Mouse (Mus musculus) lung, embryonic 14.5 days (tissue): ENCODE results near the gene Zfp626. TPM values are rescaled to one million over a fixed set of nuclear protein-coding genes. Genes with fewer than 3 reads are reported as not detected.
A peak's percentile ranks its signal among the peaks of the same experiment; 100 is the strongest.
"Not testable (repeated sequence)": the region's sequence is repeated elsewhere in the genome, so short reads cannot be mapped to it uniquely, and the experiment has no call there.

Source experiments
- ATAC-seq: fragments of 200-750 bp; cut with Nextera tagmentation; 2 replicates; pipeline ENCODE4 v1.8.0; 2017; ENCODE audit warnings: mild to moderate bottlenecking, moderate TSS enrichment, moderate library complexity; ENCODE audit not compliant: insufficient read depth
- DNase-seq: peaks from one replicate; pipeline ENCODE4 v3.0.0-alpha.2; 2015
- H3K27ac ChIP-seq: fragments of 300-500 bp; sonication (generic); 2 replicates; pipeline ENCODE4 v1.5.1; 2014; ENCODE audit warnings: low read depth, mild to moderate bottlenecking, moderate library complexity
- H3K27me3 ChIP-seq: fragments of 300-500 bp; sonication (generic); 2 replicates; pipeline ENCODE4 v1.6.1; 2014; ENCODE audit warnings: low read length, control low read depth; ENCODE audit not compliant: insufficient read depth
- H3K36me3 ChIP-seq: fragments of 300-500 bp; sonication (generic); 2 replicates; pipeline ENCODE4 v1.6.1; 2014; ENCODE audit warnings: control low read depth; ENCODE audit not compliant: insufficient read depth
- H3K4me1 ChIP-seq: fragments of 300-500 bp; sonication (generic); 2 replicates; pipeline ENCODE4 v1.6.1; 2014; ENCODE audit warnings: antibody characterized with exemption, control low read depth; ENCODE audit not compliant: insufficient read depth
- H3K4me2 ChIP-seq: fragments of 300-500 bp; sonication (generic); 2 replicates; pipeline ENCODE4 v1.6.1; 2014; ENCODE audit warnings: mild to moderate bottlenecking
- H3K4me3 ChIP-seq: fragments of 300-500 bp; sonication (generic); 2 replicates; pipeline ENCODE4 v1.5.1; 2014; ENCODE audit warnings: low read depth, low read length
- H3K9ac ChIP-seq: fragments of 300-500 bp; sonication (generic); 2 replicates; pipeline ENCODE4 v1.6.1; 2014
- H3K9me3 ChIP-seq: fragments of 300-500 bp; sonication (generic); 2 replicates; pipeline ENCODE4 v1.6.1; 2016; ENCODE audit warnings: low read depth, low read length, control low read depth
- CTCF ChIP-seq: IDR thresholded peaks from 2 replicates; pipeline ENCODE4 v1.5.1; 2016; ENCODE audit warnings: antibody characterized with exemption, low read depth
- WGBS: fragments of 180-500 bp; shearing (Covaris S2); extraction: QIAGEN DNeasy Blood & Tissue Kit; methylation state at CpG from one replicate; pipeline ENCODE4 v1.1.7; 2014; 5-methylcytosine and 5-hydroxymethylcytosine counted together
- polyA plus RNA-seq: library from polyadenylated mRNA; unstranded; fragments of >200 nt; fragmentation: Nextera tagmentation; extraction: Ambion mirVana; gene quantifications from 2 replicates; pipeline ENCODE4 v1.2.1, GENCODE M21; 2014

The Zfp626 gene
- polyA plus RNA-seq = 1.9 and 2.1 TPM in 2 replicates

- H3K36me3 ChIP-seq = peaks cover 38% of the 10 kb centered on the region
- H3K27ac ChIP-seq, H3K4me1 ChIP-seq, H3K9me3 ChIP-seq, DNase-seq, ATAC-seq, H3K27me3 ChIP-seq, H3K4me2 ChIP-seq, H3K9ac ChIP-seq, H3K4me3 ChIP-seq: not testable (repeated sequence)
- 90% methylated on average over 3 of the region's 3 CpGs for WGBS
Measured at GRCm38 (mm10) chr7:27806896-27807295, at the start of gene Zfp626. TSS of gene Zfp626 (plus strand) at chr7:27807196.

DNA sequence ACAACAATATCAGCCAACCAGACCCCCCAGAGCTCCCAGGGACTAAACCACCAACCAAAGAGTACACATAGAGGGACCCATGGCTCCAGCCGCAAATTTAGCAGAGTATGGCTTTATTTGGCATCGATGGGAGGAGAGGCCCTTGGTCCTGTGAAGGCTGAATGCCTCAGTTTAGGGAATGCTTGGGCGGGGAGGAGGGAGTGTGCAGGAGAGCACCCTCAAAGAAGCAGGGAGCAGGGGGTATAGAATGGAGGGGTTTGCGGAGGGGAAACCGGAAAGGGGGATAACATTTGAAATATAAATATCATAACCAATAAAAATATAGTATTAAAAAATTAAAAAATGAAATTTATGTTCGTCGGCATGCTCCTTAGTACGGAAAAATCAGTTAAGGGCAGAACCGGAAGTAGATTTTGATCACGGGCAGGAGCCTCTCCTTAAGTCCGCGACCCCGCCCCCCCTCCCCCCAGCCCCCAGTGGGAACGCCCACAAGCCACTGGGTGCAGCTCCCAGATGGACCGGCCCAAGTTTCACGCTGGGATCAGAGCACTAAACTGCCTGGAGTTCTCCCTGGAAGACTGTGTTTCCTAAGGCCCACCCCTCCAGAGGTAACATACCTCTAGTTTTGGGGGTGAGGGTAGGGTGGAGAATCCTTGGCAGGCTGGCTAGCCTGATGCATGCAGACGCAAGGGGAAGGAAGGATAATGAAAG is 41.7 kb upstream of the Zfp626 start:
- 3% methylated on average over 17 of the region's 17 CpGs for WGBS
- Histone ChIP-seq H3K27me3 (no peaks in the 10 kb centered on the region), H3K4me2 (peak overlapping the region; percentile 63), H3K4me1 (no peaks in the 10 kb centered on the region), H3K4me3 (peak overlapping the region; percentile 35), H3K27ac (no peak overlapping the region), H3K9ac (peak overlapping the region; percentile 32), H3K36me3 (no peaks in the 10 kb centered on the region), H3K9me3 (no peaks in the 10 kb centered on the region)
- peak; percentile 62 for DNase-seq
- TF ChIP-seq CTCF = no peak
- peak; percentile 82 for ATAC-seq

- H3K36me3 ChIP-seq = no peaks in the 10 kb centered on the region
- no peaks in the 10 kb centered on the region for H3K4me1 ChIP-seq
- no peak overlapping the region for H3K9ac ChIP-seq
- no peak for DNase-seq
- ATAC-seq = no peak
- WGBS = 78% methylated on average over 5 of the region's 5 CpGs
- peaks cover 4% of the 10 kb centered on the region; the same call in 1 of the 2 replicates for H3K9me3 ChIP-seq
- no peak overlapping the region for H3K27ac ChIP-seq
- H3K4me3 ChIP-seq = no peak overlapping the region
- no peak for TF ChIP-seq CTCF
- no peaks in the 10 kb centered on the region for H3K27me3 ChIP-seq
- H3K4me2 ChIP-seq = no peak overlapping the region
Measured at GRCm38 (mm10) chr7:27789306-27789705, 17.7 kb upstream of the Zfp626 start.

- H3K4me2 ChIP-seq, H3K9me3 ChIP-seq, H3K36me3 ChIP-seq, H3K4me1 ChIP-seq, H3K4me3 ChIP-seq, DNase-seq, H3K27me3 ChIP-seq, H3K9ac ChIP-seq, ATAC-seq: not testable (repeated sequence)
- H3K27ac ChIP-seq = peak overlapping the region; percentile 84
- WGBS = 34% methylated on average over 3 of the region's 3 CpGs
Measured at GRCm38 (mm10) chr7:27793865-27794264, 13.1 kb upstream of the Zfp626 start.

DNA sequence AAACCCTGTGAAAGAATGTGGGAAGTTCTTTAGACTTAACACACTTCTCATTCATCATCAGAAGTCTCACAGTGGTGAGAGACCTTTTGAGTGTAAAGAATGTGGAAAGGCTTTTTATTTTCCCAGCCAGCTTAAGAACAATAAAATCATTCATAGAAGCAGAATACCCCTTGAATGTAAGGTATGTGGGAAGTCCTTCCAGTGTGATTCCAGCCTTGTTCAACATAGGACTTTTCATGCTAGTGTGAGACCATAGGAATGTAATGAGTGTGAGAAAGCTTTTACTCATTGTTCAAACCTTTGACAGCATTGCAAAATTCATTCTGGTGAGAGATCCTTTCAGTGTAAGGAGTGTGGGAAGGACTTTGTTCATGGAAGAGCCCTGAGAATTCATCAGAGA is 12.4 kb upstream of the Zfp626 start:
- ATAC-seq = peak; percentile 65; the same call in 1 of the 2 replicates
- no peak for TF ChIP-seq CTCF
- Histone ChIP-seq H3K9me3 (no peaks in the 10 kb centered on the region), H3K27me3 (no peaks in the 10 kb centered on the region), H3K4me2 (no peak overlapping the region), H3K4me1 (0 out of 2 replicates have a peak, but pooled peaks cover 2% of the 10 kb centered on the region), H3K9ac (no peak overlapping the region), H3K27ac (peak overlapping the region; percentile 84), H3K4me3 (no peak overlapping the region), H3K36me3 (no peaks in the 10 kb centered on the region)
- peak; percentile 27 for DNase-seq

DNA sequence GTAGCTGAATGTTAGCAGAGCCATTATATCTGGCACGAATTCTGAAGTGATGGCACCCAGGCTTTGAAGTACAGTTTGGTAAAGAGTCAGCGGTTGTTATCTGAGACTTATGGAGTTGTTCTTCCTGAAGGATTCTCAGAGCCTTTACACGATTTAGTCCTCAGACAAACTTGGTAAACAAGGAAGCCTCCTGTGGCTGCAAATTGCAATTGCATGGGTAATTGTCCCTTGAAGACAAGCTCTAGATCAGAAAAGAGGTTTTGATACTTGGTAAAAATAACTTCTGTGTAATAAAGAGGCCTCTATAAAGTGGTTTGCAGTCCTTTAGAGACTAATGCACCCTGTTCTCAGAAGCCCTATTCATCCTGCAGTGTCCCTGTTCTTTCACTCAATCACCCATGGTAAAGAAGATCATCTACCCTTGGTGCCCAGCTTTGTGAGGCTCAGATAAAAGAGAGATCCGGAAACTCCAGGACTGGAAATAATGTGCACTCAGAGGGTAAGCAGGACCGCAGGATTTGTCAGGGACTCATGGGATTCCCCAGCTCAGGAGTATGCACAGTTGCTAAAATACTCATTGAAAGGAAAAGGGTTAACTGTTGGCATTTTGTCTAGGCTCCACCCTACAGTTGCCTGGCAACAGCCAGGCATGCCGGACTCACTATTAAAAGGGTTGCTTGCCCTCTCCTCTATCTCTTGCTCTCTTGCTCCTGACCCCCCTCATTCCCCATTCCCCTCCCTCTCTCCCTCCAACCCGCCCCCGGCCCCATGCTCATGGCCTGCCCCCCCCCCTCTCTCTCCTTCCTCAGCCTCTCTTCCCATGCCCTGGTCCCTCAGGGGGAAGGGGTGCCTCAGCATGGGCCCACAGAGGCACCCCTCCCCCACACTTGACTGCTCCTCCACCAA is 8.8 kb upstream of the Zfp626 start:
- DNase-seq = peak; percentile 67
- no peak overlapping the region for H3K9ac ChIP-seq
- ATAC-seq = peak; percentile 71
- no peaks in the 10 kb centered on the region for H3K36me3 ChIP-seq
- peak; percentile 44 for TF ChIP-seq CTCF
- 23% methylated on average over 7 of the region's 8 CpGs for WGBS
- peak overlapping the region; percentile 37 for H3K4me2 ChIP-seq
- H3K27me3 ChIP-seq = no peaks in the 10 kb centered on the region
- 0 out of 2 replicates have a peak, but pooled peaks cover 2% of the 10 kb centered on the region for H3K4me1 ChIP-seq
- no peaks in the 10 kb centered on the region for H3K9me3 ChIP-seq
- H3K4me3 ChIP-seq = no peak overlapping the region
- H3K27ac ChIP-seq = peak overlapping the region; percentile 72

DNA sequence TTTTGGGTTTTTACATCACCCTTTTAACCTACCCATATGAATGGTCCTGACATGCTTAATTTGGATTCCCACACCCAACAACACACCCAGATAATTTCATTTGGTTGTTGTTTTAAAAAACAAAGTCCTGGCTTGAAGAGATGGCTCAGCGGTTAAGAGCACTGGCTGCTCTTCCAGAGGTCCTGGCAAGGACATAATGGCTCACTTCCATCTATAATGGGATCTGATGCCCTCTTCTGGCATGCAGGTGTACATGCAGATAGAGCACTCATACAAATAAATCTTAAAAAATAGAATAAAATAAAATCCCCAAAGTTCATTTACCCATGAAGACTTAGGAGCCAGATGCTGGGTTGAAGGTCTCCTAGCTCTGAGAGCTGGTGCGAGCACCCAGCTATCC is 5.9 kb upstream of the Zfp626 start:
- H3K9ac ChIP-seq = no peak overlapping the region
- no peaks in the 10 kb centered on the region for H3K9me3 ChIP-seq
- peak; percentile 46 for TF ChIP-seq CTCF
- H3K27me3 ChIP-seq = no peaks in the 10 kb centered on the region
- H3K4me3 ChIP-seq = no peak overlapping the region
- H3K27ac ChIP-seq = no peak overlapping the region
- no peak for ATAC-seq
- WGBS = 47% methylated on average over 2 of the region's 2 CpGs
- no peak overlapping the region for H3K4me2 ChIP-seq
- peak; percentile 37 for DNase-seq
- H3K36me3 ChIP-seq = no peaks in the 10 kb centered on the region
- no peaks in the 10 kb centered on the region for H3K4me1 ChIP-seq
